Comparison of ENCODE assay signal across 12 mouse cellular contexts in the genomic region with DNA sequence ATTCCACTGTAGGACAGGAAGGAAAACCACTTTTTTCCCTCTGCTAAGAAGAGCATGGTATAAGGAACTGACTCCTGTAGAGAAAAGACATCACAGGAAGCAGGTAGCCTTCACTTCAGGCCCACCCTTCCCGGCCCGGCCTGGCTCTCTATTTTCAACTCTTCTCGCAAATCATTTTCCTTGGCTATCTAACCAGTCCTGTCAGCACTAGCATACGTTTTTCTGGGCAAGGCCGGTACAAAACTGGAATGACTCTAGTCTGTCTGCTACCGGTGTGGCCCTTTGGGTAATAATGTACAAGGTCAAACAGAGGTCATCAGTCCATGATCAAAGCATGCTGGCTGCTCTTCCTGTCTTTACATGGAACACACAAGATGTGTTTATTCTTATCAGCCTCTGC.
DNase-seq lines count a peak whose midpoint lies in the region; ATAC-seq lines count a peak whose summit lies in the region.
"Had no signal": no experiment of that assay in that cellular context is flagged by ENCODE, and none has a peak within 500 bp of the region (broad histone marks: within the 10 kb centered on the region; RNA-seq: fewer than 3 reads in every experiment).

No protein-coding gene starts in this region.

- H3K9me3 ChIP-seq in heart, embryonic 10.5 days = no peaks in the 10 kb centered on the region
- H3K9me3 ChIP-seq in kidney, embryonic 16.5 days (ENCODE audit: low read length) = no peaks in the 10 kb centered on the region
- H3K9me3 ChIP-seq: forebrain, embryonic 15.5 days; limb, embryonic 12.5 days had no signal

- ATAC-seq in kidney, embryonic 16.5 days (ENCODE audit: low FRiP score, low TSS enrichment) = no peak
- ATAC-seq: forebrain, embryonic 15.5 days; intestine, embryonic 16.5 days had no signal

- peak; percentile 77 for DNase-seq in heart, embryonic 10.5 days (ENCODE audit: low spot score)
- no peak for DNase-seq in heart, adult 18-20 months
- peak; percentile 44 for DNase-seq in 416B (ENCODE audit: low read depth)
- DNase-seq in embryo, embryonic 10.5 days (ENCODE audit: low spot score) = peak; percentile 75
- DNase-seq in layer of hippocampus, postnatal 36 days = no peak
- DNase-seq in layer of hippocampus, postnatal 10 days (ENCODE audit: low spot score in 2 of 2) = no peak
- no peak for DNase-seq in Muller cell, postnatal 12 days (ENCODE audit: inconsistent ontology term)
- DNase-seq: retina, postnatal 1 day had no signal

- H3K27me3 ChIP-seq in heart, embryonic 10.5 days (ENCODE audit: insufficient read depth, poor library complexity, severe bottlenecking) = no peaks in the 10 kb centered on the region
- H3K27me3 ChIP-seq in kidney, embryonic 16.5 days (ENCODE audit: insufficient read depth, low read length) = no peaks in the 10 kb centered on the region
- H3K27me3 ChIP-seq: forebrain, embryonic 15.5 days; limb, embryonic 12.5 days had no signal

- H3K4me3 ChIP-seq in heart, embryonic 10.5 days = no peak overlapping the region
- H3K4me3 ChIP-seq in kidney, embryonic 16.5 days (ENCODE audit: low read length) = no peak overlapping the region
- H3K4me3 ChIP-seq: forebrain, embryonic 15.5 days; limb, embryonic 12.5 days had no signal

- no peak overlapping the region for H3K4me2 ChIP-seq in kidney, embryonic 16.5 days (replicated peaks; ENCODE audit: low read depth, low read length)
- H3K4me2 ChIP-seq: forebrain, embryonic 15.5 days; limb, embryonic 12.5 days had no signal

- peak overlapping the region; percentile 68 for H3K27ac ChIP-seq in heart, embryonic 10.5 days
- H3K27ac ChIP-seq in kidney, embryonic 16.5 days (ENCODE audit: low read length) = peak overlapping the region; percentile 51
- H3K27ac ChIP-seq: forebrain, embryonic 15.5 days; limb, embryonic 12.5 days had no signal

- H3K36me3 ChIP-seq in heart, embryonic 10.5 days = no peaks in the 10 kb centered on the region
- no peaks in the 10 kb centered on the region for H3K36me3 ChIP-seq in kidney, embryonic 16.5 days (ENCODE audit: insufficient read depth, low read length)
- H3K36me3 ChIP-seq: forebrain, embryonic 15.5 days; limb, embryonic 12.5 days had no signal

- 5% methylated on average over 6 of the region's 6 CpGs for WGBS in heart, embryonic 10.5 days
- WGBS in kidney, embryonic 16.5 days = 8% methylated on average over 6 of the region's 6 CpGs

- H3K9ac ChIP-seq in kidney, embryonic 16.5 days (replicated peaks; ENCODE audit: low read length) = no peak overlapping the region
- H3K9ac ChIP-seq: forebrain, embryonic 15.5 days; limb, embryonic 12.5 days had no signal

- peaks cover 16% of the 10 kb centered on the region for H3K4me1 ChIP-seq in heart, embryonic 10.5 days
- H3K4me1 ChIP-seq in kidney, embryonic 16.5 days (ENCODE audit: insufficient read depth, low read length) = peaks cover 40% of the 10 kb centered on the region

Comparison
In these comparisons a context has a peak if more than half of its experiments do, and no peak if none do; other contexts are left out.
1. DNase-seq: peak in heart, embryonic 10.5 days (single experiment), 416B (single experiment) and embryo, embryonic 10.5 days (single experiment); none in heart, adult 18-20 months (0 of 2), layer of hippocampus, postnatal 36 days (0 of 2), layer of hippocampus, postnatal 10 days (0 of 2) and Muller cell, postnatal 12 days (single experiment).